Mouse (Mus musculus) liver, embryonic 11.5 days (tissue): Measurements from ENCODE around the gene Gm4312. TPM values are rescaled to one million over a fixed set of nuclear protein-coding genes. Genes with fewer than 3 reads are reported as not detected.
"Not testable (repeated sequence)": the region's sequence is repeated elsewhere in the genome, so short reads cannot be mapped to it uniquely, and the experiment has no call there.

Experiments used
- ATAC-seq: fragments of 200-750 bp; cut with Nextera tagmentation; replicated peaks from 2 replicates; pipeline ENCODE4 v1.8.0; 2017; ENCODE audit warnings: moderate number of reproducible peaks, mild to moderate bottlenecking, moderate TSS enrichment, moderate library complexity; ENCODE audit not compliant: low FRiP score
- DNase-seq: peaks from one replicate; pipeline ENCODE4 v3.0.0-alpha.2; 2017; ENCODE audit warnings: low spot score
- H3K27ac ChIP-seq: fragments of 300-500 bp; sonication (generic); 2 replicates; pipeline ENCODE4 v1.5.1; 2014; ENCODE audit warnings: mild to moderate bottlenecking, low read depth, low read length, control low read depth
- H3K27me3 ChIP-seq: fragments of 300-500 bp; sonication (generic); replicated peaks from 2 replicates; pipeline ENCODE4 v1.6.1; 2014; ENCODE audit warnings: low read length, mixed read lengths; ENCODE audit not compliant: control insufficient read depth, insufficient read depth
- H3K36me3 ChIP-seq: fragments of 300-500 bp; sonication (generic); 2 replicates; pipeline ENCODE4 v1.6.1; 2014; ENCODE audit warnings: mild to moderate bottlenecking, low read length, moderate library complexity, mixed read lengths; ENCODE audit not compliant: control insufficient read depth, insufficient read depth
- H3K4me1 ChIP-seq: fragments of 300-500 bp; sonication (generic); replicated peaks from 2 replicates; pipeline ENCODE4 v1.6.1; 2014; ENCODE audit warnings: low read length, mixed read lengths; ENCODE audit not compliant: control insufficient read depth, insufficient read depth
- H3K4me2 ChIP-seq: fragments of 300-500 bp; sonication (generic); 2 replicates; pipeline ENCODE4 v1.6.1; 2014; ENCODE audit warnings: mild to moderate bottlenecking, control low read depth, moderate library complexity
- H3K4me3 ChIP-seq: fragments of 300-500 bp; sonication (generic); 2 replicates; pipeline ENCODE4 v1.5.1; 2014; ENCODE audit warnings: low read depth, low read length, control low read depth
- H3K9ac ChIP-seq: fragments of 300-500 bp; sonication (generic); 2 replicates; pipeline ENCODE4 v1.6.1; 2014; ENCODE audit warnings: low read depth, low read length, control low read depth
- H3K9me3 ChIP-seq: fragments of 300-500 bp; sonication (generic); 2 replicates; pipeline ENCODE4 v1.6.1; 2016; ENCODE audit warnings: low read length, inconsistent platforms, mixed read lengths; ENCODE audit not compliant: control insufficient read depth
- WGBS: fragments of 180-500 bp; shearing (Covaris S2); extraction: QIAGEN DNeasy Blood & Tissue Kit; methylation state at CpG from one replicate; pipeline ENCODE4 v1.1.7; 2014; 5-methylcytosine and 5-hydroxymethylcytosine counted together
- polyA plus RNA-seq: library from polyadenylated mRNA; unstranded; fragments of >200 nt; fragmentation: Nextera tagmentation; extraction: Ambion mirVana; gene quantifications from 2 replicates; pipeline ENCODE4 v1.2.1, GENCODE M21; 2014

The Gm4312 gene
- polyA plus RNA-seq, 1 experiment from 2014 or later = not detected

- not testable (repeated sequence) for H3K4me3 ChIP-seq, H3K4me1 ChIP-seq, DNase-seq, H3K4me2 ChIP-seq, H3K9me3 ChIP-seq, H3K9ac ChIP-seq, ATAC-seq, H3K36me3 ChIP-seq, H3K27ac ChIP-seq, H3K27me3 ChIP-seq
- no CpG with 5 or more reads among the region's 2 CpGs for WGBS
These were observed 47.0 kb downstream of the Gm4312 start, which contains the start of gene Gm4301 for GRCm38 (mm10) chr10:100335376-100335775. Gene Gm4301 (plus strand): TSS chr10:100335676.

Other genes starting within 250 kb of the Gm4312 start
- gene Gm4301, start 46.9 kb downstream of the Gm4312 start, polyA plus RNA-seq = not detected in 2 replicates
- gene Gm4302, start 41.7 kb downstream of the Gm4312 start, polyA plus RNA-seq = not detected in 2 replicates
- not detected in 2 replicates for gene Gm4303, start 36.6 kb downstream of the Gm4312 start, polyA plus RNA-seq
- not detected in 2 replicates for gene Gm4305, start 31.5 kb downstream of the Gm4312 start, polyA plus RNA-seq
- not detected in 2 replicates for gene Gm4307, start 21.2 kb downstream of the Gm4312 start, polyA plus RNA-seq
- gene Tmtc3, start 104.8 kb upstream of the Gm4312 start, polyA plus RNA-seq = 18.5 and 21.0 TPM in 2 replicates
- 5.4 and 6.5 TPM in 2 replicates for gene Cep290, start 105.0 kb upstream of the Gm4312 start, polyA plus RNA-seq
- 17.1 TPM in 2 replicates for gene 4930430F08Rik, start 207.9 kb upstream of the Gm4312 start, polyA plus RNA-seq
- gene 1700017N19Rik, start 207.9 kb upstream of the Gm4312 start, polyA plus RNA-seq = not detected in 2 replicates